Mouse (Mus musculus) lung, postnatal 0 days (tissue): ENCODE data around the gene Psenen.

Experiments used
- CTCF ChIP-seq: IDR thresholded peaks from 2 replicates; pipeline ENCODE4 v1.5.1; 2016; ENCODE audit warnings: antibody characterized with exemption, mild to moderate bottlenecking
- EP300 ChIP-seq: IDR thresholded peaks from 2 replicates; pipeline ENCODE4 v1.6.1; 2016; ENCODE audit warnings: antibody characterized with exemption, mild to moderate bottlenecking, control low read depth

DNA sequence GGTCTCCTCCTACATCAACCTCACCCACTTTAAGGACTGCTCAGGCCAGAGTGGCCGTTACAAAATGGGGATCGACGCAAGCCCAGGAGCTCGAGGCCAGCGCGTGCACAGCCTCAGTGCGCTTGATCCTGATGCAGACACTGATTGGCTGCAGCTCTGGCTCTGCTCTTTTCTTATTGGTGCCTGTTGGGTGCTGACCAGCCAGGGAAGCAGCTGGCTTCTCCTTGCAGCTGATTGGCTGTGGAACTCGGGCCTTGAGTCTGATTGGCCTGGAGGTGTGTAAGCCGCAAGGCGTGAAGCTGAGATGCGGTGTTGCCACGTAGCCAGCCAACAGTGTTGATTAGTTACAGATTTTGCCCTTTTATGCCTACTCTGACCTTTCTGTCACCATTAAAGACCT, 35.4 kb upstream of the Psenen start, which contains the start of gene Zbtb32:
- no peak for TF ChIP-seq EP300
- TF ChIP-seq CTCF, result no peak
